Mouse (Mus musculus) heart, postnatal 10 days (tissue): ENCODE results near the gene Gm9918. TPM values are rescaled to one million over a fixed set of nuclear protein-coding genes. Genes with fewer than 3 reads are reported as not detected.

Source experiments
- DNase-seq, 2 experiments: peaks; one replicate each; pipeline ENCODE4 v3.0.0; 2021
- intact Hi-C: fragments of 180-260 bp; cut with DNase I; formaldehyde crosslinking; loops from one replicate; pipeline ENCODE4 v1.15.1; 2025
- total RNA-seq, 2 experiments: library from RNA; stranded (reverse); gene quantifications; 2 replicates each; pipeline ENCODE4 v1.2.3; 2021

The Gm9918 gene
- total RNA-seq, 2 experiments from 2014 or later, result not detected

DNA sequence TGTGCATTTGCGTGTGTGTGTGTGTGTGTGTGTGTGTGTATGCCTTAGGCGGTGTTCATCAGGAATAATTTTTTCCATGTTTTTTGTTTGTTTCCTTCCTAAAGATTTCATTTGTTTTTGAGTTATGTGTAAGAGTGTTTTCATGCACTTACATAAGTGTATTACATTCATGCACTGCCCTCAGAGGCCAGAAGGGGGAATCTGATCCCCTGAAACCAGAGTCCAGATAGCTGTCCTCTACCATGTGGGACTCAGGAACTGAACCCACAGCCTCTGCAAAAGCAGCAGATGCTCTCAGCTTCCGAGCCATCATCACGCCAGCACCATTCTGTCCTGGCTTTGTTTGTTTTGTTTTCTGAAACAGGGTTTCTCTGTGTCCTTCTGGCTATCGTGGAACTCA, 4.8 kb upstream of the Gm9918 start:
- DNase-seq, result no peak
- intact Hi-C loops, result no loop called here

DNA sequence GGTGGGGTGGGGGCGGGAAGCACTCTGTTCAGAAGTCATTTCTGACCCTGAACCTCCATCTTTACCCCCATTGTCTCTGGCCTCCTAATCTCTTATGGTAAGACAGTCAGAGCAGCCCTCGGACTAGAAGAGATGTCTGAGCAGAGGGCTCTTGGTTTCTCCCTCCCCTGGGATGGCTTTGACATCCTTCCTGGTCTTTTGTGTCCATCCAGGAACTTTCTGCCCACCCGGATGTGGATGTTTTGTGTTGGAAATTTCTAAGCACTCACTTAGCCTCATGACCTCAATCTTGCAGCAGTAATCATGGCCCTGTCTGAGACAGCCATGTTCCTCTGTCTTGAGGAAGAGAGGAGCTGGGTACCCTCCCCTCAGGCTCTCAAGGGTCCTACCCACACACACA, 1.1 kb downstream of the Gm9918 start:
- intact Hi-C loops, result loop anchor here (5.0 kb wide), 1 partner anchor 34 kb away; no protein-coding TSS in a partner anchor
- peak in 1 of 2 experiments; percentile 22 for DNase-seq

DNA sequence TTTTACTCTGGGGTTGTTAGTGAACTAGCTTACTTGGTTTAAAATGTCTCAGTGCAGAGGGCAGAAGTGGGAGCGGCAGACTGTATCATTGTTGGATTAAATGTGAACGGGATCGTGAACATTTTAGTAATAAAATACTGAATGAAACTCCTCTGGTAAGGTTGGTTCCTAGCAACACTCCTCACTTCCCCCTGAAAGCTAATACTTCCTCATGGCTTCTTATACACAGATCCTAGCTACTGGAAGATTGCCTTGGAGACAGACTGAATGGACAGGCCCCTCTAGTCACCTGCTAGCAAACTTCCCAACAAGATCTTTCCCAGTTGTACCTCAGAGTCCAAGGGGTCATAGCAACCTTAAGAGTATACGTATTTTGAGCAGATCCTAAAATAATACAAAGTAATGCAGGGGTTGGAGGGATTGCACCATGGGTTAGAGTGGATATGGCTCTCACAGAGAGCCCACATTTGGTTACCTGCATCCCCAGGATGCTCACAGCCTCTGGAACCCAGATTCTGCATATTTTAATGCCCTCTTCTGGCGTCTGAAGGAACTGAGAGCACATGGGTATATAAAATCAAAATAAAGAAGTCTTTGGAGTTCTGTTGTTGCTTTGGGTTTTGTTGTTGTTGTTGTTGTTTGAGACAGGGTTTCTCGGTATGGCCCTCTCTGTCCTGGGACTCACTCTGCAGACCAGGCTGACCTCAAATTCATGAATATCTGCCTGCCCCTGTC, 3.8 kb downstream of the Gm9918 start:
- intact Hi-C loops, result loop anchor here (5.0 kb wide), 1 partner anchor 37 kb away; no protein-coding TSS in a partner anchor
- no peak for DNase-seq

DNA sequence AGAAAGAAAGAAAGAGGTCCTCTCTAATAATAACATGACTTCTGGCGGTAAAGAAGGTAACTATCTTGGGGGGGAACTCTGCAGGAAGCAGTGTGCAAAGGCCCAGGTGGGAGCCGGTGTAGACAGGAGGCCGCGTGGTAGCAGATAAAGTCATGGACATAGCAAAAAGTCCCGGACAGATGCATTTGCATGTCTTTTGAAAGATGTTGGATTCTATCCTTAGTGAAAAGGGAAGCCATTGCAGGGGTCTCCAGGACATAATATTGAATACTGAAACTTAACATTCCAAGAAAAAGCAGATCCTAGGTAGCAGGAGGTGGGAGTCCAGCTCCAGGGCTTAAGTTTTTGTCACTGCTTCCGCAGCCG, 8.3 kb downstream of the Gm9918 start:
- intact Hi-C loops, result loop anchor here (1.0 kb wide), 1 partner anchor 32 kb away; no protein-coding TSS in a partner anchor
- no peak for DNase-seq

DNA sequence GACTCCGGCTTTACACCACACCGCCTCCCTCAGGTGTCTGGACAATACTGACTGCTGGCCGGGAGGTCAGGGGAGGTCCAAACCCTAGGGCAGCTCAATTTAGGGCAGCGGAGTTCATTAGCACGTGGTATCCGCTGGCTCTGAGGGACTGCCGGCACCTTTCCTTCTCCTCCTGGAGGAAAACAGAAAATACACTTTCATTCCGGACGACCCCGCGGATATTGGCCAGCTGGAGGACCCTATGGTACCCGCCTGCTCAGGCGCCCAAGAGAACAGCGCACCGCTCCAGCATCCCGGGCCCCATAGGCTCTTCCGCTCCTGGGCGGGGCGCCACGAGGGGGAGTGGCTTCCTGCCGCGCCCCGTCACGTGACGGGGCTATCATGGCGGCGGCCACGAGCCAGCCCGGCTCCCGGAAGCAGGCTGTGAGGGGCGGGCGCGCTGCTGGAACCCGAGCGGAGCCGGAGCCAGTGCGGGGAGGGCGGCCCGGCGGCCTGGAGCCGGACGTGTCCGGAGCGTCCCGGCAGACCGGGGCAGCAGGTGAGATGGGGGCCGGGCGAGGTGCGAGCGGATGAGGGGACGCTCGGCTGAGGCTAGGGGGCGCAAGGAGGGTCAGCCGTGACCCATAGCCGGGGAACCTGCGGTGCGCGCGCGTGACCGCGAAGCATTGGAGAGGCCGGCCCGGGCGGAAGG, 8.9 kb downstream of the Gm9918 start, which contains the start of gene Mfsd5:
Mfsd5 (plus strand) TSS at position 363 of the 691 bp plus-strand sequence.
- peak; percentile 90 to 91 for DNase-seq
- intact Hi-C loops, result loop anchor here (1.0 kb wide), 1 partner anchor 33 kb away; no protein-coding TSS in a partner anchor

DNA sequence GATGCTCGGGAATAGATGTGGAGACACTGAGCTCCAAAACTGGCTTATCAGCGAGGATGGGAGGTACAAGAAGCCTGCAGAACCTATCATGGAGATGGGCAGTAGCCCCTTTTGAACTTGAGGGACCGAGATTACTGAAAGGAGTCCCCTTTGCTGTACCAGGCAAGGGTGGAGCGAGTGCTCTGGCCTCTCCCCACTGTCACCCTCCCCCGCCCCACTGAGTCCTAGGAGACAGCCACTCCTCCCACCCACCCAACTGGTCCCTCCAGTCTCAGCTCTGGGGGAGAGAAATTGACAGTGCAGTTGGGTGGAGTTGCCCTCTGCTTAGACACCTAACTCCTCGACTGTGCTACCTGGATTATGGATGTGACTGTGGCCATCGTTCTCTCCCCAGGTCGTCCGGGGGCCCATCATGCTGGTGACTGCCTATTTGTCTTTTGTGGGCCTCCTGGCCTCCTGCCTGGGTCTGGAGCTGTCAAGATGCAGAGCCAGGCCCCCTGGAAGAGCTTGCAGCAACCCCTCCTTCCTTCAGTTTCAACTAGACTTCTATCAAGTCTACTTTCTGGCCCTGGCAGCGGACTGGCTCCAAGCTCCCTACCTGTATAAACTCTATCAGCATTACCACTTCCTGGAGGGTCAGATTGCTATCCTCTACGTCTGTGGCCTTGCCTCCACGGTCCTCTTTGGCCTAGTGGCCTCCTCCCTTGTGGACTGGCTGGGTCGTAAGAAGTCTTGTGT, 9.6 kb downstream of the Gm9918 start:
- no peak for DNase-seq
- intact Hi-C loops, result loop anchor here (1.0 kb wide), 1 partner anchor 34 kb away; no protein-coding TSS in a partner anchor

DNA sequence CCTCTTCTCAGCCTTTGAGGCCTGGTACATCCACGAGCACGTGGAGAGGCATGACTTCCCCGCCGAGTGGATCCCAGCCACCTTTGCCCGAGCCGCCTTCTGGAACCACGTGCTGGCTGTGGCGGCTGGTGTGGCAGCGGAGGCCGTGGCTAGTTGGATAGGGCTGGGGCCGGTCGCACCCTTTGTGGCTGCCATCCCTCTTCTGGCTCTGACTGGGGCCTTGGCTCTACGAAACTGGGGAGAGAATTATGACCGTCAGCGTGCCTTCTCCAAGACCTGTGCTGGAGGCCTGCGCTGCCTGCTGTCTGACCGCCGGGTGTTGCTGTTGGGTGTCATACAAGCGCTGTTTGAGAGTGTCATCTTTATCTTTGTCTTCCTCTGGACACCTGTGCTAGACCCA, 10.3 kb downstream of the Gm9918 start:
- DNase-seq, result no peak
- intact Hi-C loops, result no loop called here

DNA sequence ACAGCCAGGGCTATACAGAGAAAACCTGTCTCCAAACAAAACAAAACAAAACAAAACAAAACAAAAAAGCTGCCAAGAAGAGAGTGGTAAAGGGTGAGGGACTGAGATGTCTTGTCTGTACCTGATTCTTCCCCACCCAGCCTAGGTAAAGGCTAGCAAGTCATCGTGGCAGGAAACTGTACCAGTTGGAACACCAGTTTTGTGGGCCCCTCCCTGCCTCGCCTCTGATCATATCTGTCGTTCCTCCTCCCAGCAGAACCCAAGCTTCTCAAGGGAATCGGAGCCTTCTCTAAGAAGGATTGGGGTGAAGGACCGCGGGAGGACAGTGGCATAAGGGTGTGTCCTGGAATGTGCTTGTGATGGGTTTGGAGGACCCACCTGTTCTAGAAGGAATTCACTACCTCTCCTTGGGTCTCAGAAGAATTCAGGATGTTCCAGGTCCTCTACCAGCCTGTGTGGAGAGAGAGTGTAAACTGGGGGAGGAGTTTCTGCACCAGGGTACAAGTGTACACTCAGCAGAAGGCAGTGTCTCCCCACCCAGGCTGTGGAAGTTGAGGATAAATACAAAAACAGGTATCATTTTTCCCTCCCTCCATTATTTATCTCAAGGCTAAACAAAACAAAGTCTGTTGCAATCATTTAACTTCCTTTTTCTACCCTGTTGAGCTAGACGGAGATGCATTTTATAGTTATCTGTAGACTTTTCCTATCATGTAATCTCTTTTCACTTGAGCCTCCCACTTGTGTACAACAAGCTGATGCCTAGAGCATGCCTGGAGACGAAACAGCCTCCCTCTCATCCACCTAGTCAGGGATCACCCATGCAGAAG, 12.3 kb downstream of the Gm9918 start:
- DNase-seq, result no peak
- intact Hi-C loops, result no loop called here

DNA sequence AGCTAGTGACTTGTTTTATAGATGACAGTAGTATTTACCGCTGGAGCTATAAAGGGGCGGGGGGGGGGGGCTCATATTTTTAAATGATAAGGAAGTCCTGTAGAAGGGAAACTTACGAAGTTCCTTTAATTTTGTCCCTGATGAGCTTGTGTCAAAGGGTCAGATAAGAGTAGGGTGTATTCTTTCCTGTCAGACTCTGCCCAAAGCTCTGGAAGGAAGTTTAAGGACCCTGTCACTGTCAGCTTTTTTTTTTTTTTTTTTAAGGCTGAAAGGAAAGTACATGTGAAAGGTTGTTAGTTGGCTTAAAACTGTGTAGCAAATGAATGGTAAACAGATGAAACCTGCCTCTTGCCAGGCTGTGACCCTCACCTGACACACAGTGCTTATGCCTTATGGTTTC, 13.3 kb downstream of the Gm9918 start:
- intact Hi-C loops, result no loop called here
- DNase-seq, result no peak

DNA sequence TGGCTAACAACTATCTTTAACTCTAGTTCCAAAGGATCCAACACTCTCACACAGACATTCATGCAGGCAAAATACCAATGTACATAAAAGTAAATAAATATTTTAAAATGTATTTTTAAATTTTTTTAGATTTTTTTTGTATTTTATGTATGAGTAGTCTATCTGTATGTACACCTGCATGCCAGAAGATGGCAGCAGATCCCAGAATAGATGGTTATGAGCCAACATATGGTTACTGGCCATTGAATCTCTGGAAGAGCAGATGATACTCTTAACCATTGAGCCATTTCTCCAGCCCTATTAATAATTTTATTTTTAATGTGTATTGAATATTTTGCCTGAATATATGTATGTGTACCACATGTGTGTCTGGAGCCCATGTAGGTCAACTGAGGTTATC, 17.0 kb downstream of the Gm9918 start:
- intact Hi-C loops, result loop anchor here (1.0 kb wide), 1 partner anchor 90 kb away; no protein-coding TSS in a partner anchor
- peak; percentile 55 to 70 for DNase-seq

DNA sequence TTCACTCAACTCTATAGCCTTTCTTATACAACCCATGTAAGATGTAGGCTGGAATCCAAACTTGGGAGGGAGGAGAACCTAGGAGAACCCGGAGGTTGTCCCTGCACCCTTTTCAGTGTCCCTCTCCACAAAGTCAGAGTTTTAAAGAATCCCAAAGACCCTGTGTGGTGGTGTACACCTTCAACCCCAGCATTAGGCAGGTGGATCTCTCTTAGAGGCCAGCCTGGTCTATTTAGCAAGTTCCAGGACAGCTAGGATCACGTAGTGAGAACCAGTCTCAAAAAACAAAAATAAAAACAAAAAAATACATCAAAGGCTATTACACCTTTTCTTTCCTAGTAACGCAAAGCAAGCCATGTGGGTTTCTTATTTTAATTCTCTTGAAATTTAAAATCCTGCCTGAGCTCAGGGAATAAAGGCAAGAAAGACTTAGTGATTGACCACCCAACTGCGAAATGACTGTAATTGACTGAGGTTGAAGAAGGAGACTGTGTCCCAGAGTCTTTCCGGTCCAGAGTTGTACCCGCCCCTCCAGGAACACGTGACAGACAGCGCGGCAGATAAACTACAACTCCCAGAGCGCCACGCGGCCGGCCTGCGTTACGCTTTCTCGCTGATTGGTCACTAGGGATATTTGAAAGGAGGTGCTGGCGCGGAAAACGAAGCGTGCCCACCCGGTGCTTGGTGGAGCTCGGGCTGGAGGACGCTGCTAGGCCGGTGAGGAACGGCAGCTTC, 25.4 kb downstream of the Gm9918 start, which contains the start of gene Espl1:
Espl1 (plus strand) TSS at position 634 of the 735 bp plus-strand sequence.
- DNase-seq, result peak; percentile 96 to 97
- intact Hi-C loops, result no loop called here

DNA sequence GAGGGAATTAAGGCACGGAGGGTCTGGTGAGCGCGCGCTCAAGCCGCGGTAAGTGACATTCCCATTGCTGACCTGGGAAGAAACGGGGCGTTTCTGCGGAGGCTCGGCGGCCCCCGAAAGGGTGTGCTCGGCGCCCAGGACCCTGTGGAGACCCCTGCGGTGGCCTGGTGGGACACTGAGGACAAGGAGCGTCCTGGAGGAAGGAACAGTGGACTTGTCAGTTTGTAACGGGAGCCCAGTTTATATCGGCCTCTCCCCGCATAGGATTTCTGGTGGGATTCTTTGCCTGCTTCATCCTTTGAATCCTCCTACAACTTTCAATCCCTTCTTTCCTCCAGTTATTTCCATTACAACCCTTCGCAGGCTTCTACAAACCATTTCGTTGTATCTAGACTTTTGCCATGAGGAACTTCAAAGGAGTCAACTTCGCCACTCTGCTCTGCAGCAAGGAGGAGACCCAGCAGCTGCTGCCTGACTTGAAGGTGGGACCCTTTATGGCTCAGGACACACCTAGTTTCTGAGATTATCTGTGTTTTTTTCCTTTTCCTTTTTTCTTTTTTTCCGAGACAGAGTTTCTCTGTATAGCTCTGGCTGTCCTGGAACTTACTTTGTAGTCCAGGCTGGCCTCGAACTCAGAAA, 26.1 kb downstream of the Gm9918 start:
- intact Hi-C loops, result no loop called here
- peak in 1 of 2 experiments; percentile 13 for DNase-seq

DNA sequence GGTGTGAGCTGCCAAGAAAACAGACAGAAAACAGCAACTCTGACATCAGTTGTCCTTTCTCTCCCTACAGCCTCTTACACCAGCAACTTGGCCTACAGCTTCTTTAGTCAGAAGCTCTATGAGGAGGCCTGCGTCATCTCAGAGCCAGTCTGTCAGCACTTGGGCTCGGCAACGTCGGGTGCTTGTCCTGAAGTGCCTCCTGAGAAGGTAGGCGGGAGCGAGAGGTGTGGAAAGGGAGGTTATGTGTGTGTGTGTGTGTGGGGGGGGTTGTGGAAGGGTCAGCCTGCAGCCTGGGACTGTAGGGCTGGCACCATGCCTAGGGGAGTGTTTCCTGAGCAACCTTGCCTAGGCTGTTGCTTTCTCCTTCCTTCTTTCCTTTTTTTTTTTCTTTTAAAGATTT, 32.2 kb downstream of the Gm9918 start:
- DNase-seq, result peak; percentile 68 to 70
- intact Hi-C loops, result loop anchor here (2.0 kb wide), 1 partner anchor 20 kb away; no protein-coding TSS in a partner anchor

DNA sequence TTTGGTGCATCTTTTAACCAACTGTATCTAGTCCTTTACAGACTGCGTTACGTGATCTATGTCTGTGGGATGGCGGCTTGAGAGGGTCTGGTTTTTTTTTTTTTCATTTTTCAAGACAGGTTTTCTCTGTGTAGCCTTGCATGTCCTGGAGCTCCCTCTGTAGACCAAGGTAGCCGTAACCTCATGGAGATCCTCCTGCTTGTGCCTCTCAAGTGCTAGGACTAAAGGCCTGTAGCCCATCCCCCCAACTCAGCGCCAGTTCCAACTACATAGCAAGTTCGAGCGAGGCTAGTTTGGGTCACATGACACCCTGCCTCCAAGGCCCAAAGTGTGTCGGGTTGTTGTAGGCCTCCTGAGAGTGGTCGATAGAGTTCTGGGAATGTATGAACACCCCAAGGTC, 38.4 kb downstream of the Gm9918 start:
- intact Hi-C loops, result loop anchor here (2.0 kb wide), 1 partner anchor 16 kb away; no protein-coding TSS in a partner anchor
- no peak for DNase-seq

DNA sequence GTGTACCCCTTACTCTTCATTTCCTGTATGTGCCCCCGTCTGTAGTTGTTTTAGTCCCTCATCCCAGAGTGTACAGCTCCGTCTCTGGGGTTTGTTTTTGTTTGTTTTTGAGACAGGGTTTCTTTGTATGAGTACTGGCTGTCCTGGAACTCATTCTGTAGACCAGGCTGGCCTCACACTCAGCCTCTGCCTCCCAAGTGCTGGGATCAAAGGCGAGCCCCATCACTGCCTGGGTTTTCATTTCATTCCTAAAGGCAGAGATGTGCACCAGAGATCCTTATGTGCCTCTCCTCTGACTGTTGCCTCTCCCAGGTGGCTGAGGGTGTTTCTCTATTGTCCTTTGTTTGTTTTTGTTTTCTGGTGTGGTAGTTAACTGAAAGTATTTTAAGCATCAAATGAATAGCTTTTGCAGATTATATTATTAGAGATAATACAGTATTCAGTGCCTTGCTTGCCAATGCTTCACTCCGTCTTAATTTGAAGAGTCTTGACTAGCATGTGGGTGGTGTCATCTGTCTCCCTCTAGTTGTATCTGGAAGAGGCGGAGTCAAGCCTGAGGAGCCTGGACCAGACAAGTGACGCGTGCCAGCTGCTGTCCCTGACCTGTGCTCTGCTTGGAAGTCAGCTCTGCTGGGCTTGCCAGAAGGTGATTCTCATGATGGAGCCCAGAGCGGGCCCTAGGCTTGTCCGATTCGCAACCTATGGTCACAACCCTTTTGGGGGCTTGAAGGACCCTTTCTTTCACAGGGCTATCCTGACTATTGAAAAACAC, 39.9 kb downstream of the Gm9918 start:
- intact Hi-C loops, result no loop called here
- DNase-seq, result peak; percentile 77 to 79

DNA sequence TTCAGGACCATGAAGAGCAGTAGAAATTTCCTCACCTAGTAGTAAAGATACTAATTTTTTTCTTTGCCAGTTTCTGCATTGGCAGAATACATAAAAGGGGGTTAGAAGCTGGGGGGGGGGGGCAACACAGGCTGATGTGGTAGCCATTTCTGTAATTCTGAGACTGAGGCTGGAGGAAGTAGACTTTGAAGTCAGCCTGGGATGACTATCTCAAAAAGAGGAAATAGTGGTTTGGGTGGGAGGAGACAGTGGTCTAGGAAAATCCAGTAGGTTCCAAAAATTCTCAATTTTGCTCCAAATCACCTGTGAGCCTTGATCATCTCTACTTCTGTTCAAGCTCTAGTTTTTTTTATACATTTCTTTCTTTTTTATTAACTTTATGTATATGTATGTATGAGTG, 41.1 kb downstream of the Gm9918 start:
- DNase-seq, result no peak
- intact Hi-C loops, result no loop called here

DNA sequence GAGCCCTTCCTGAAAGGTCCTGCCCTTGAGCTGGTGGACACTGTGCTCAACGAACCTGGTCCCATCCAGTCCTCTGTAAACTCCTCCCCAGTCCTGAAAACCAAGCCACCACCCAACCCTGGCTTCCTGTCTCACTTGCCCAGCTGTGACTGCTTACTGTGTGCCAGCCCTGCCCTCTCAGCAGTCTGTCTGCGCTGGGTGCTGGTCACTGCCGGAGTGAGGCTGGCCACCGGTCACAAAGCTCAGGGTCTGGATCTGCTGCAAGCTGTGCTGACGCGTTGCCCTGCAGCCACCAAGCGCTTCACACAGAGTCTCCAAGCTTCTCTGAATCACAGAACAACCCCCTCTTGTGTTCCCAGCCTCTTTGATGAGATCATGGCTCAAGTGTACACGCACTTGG, 44.9 kb downstream of the Gm9918 start:
- intact Hi-C loops, result loop anchor here (5.0 kb wide), 1 partner anchor 138 kb away; no protein-coding TSS in a partner anchor
- DNase-seq, result peak in 1 of 2 experiments; percentile 31

DNA sequence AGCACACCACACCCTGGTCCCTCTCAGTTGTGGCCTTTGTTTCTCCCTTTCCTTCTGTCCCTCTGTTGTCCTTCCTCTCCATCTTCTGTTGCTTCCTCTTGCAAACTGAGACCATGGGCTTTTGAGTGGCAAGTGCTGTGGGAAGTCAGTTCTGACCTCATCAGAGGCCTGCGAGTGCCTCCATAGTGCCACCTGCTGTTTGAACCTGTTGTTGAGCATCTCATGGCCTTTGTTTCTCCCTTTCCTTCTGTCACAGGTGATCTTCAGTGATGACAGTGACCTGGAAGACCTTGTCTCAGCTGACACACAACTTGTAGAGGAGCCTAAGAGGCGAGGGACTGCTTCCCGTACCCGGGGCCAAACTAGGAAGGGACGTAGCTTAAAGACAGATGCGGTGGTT, 45.9 kb downstream of the Gm9918 start:
- intact Hi-C loops, result loop anchor here (1.0 to 5.0 kb wide), 3 partner anchors 28 to 139 kb away; no protein-coding TSS in a partner anchor

More for the DNA sequence above, 45.9 kb downstream of the Gm9918 start:
- DNase-seq, result peak; percentile 78 to 84
